Mouse (Mus musculus): ENCODE results near the gene Gabbr2. TPM values are rescaled to one million over a fixed set of nuclear protein-coding genes. Genes with fewer than 3 reads are reported as not detected.

Gabbr2 gene
- polyA plus RNA-seq, 1 experiment from 2014 or later: 0.12 TPM

DNA sequence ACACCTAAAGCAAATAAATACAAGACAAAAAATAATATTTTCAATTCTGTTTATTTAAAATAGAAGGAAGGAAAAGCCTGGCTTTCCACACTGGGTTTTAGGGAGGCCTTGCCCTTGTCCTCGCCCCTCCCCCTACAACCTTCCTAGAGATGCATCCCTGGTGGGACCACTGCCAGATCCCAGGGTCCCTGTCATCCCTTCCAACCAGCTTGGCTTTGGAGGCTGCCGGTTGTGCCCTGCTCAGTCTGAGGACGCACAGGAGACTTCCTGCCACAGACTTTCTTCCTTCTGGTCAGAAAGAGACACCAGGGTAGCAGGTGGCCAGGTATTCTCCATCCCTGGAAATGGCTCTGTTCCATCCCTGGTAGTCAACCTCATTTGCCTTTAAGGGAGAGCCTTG lies 57.4 kb downstream of the Gabbr2 start:
- Histone ChIP-seq H3K36me3 (no peaks in the 10 kb centered on the region), H3K27ac (replicated peaks) (no peak overlapping the region), H3K4me3 (no peak overlapping the region), H3K27me3 (ENCODE audit: low read depth, poor library complexity, severe bottlenecking) (no peaks in the 10 kb centered on the region), H3K9me3 (replicated peaks) (no peaks in the 10 kb centered on the region), H3K4me1 (peaks cover 26% of the 10 kb centered on the region)
- no peak for DNase-seq (ENCODE audit: low spot score)
- 76% methylated on average over 3 of the region's 3 CpGs for WGBS

DNA sequence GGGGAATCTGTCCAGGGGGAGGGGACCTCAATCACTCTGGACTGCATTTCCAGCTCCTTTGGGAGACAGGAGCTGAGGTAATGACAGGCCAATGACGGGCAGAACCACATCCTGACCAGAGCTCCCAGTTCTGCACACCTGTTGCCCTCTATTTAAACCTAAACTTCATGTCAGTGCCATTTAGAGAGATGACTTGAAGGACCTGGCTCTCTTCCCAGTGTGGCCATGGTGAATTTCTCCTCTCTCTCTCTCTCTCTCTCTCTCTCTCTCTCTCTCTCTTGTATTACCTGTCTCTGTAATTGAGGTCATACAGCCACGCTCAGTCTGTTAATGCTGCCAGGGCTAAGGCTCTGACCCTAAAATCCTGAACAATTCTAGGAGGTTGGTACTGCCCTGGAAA lies 58.1 kb downstream of the Gabbr2 start:
- no peak for DNase-seq (ENCODE audit: low spot score)
- 78% methylated on average over 2 of the region's 2 CpGs for WGBS
- H3K36me3 ChIP-seq: no peaks in the 10 kb centered on the region
- H3K9me3 ChIP-seq (replicated peaks): no peaks in the 10 kb centered on the region
- no peak overlapping the region for H3K27ac ChIP-seq (replicated peaks)
- H3K27me3 ChIP-seq (ENCODE audit: low read depth, poor library complexity, severe bottlenecking): no peaks in the 10 kb centered on the region
- H3K4me1 ChIP-seq: peaks cover 26% of the 10 kb centered on the region
- no peak overlapping the region for H3K4me3 ChIP-seq

DNA sequence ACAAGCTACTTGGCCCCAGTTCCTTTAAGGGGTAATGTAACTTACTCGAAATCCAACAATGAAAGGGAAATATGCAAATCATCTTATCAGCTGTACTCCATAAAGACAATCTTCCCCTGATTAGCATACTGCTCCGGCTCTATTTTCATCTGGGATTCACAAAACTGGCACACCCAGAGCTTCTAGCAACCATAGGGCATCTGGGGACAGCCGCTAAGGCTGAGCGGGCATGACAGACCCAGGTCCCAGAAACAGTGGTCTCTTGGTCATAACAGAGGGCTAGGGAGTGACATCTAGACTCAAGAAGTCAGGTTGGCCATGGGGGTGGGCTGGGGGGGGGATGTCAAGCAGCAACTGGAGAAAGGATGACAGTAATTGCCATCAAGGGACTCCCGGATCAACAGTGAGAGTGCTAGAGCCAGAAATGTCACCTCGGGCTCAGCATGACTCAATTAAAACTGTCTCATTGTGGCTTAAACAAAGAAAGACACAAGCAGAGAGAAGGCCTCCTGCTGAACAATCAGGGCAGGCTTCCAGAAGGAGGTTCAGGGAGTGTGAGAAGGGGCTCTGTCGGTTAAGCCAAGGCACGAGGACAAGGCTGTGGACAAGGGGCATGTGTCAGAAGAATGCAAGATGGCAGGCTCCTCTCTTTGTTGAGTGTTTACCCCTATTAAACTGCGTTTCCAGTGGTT lies 59.8 kb downstream of the Gabbr2 start:
- DNase-seq (ENCODE audit: low spot score): no peak
- H3K27me3 ChIP-seq (ENCODE audit: low read depth, poor library complexity, severe bottlenecking): no peaks in the 10 kb centered on the region
- no peaks in the 10 kb centered on the region for H3K36me3 ChIP-seq
- H3K27ac ChIP-seq (replicated peaks): no peak overlapping the region
- peaks cover 26% of the 10 kb centered on the region for H3K4me1 ChIP-seq
- WGBS: 62% methylated on average over 9 of the region's 9 CpGs
- no peak overlapping the region for H3K4me3 ChIP-seq
- H3K9me3 ChIP-seq (replicated peaks): no peaks in the 10 kb centered on the region

DNA sequence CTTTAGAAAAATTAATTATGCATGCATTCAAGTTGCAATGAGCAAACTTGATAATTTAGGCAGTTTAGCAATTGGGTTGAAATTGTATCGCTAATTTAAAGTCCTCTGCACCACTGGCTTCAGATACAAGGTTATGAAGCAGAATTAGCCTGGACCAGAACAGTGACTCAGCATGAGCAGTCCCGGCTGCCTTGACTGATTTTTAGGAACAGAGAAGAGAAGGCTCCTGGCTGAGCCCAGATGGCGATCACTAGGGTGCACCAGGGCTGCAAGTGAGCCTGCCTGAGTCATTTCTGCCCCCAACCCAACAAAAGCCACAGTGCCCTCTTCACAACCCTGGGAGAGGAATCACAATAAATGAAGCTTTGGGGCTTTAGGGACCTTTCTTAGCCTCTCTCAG lies 63.6 kb downstream of the Gabbr2 start:
- no peak for DNase-seq (ENCODE audit: low spot score)
- 65% methylated on average over 3 of the region's 3 CpGs for WGBS
- no peaks in the 10 kb centered on the region for H3K9me3 ChIP-seq (replicated peaks)
- no peaks in the 10 kb centered on the region for H3K36me3 ChIP-seq
- no peak overlapping the region for H3K27ac ChIP-seq (replicated peaks)
- H3K27me3 ChIP-seq (ENCODE audit: low read depth, poor library complexity, severe bottlenecking): no peaks in the 10 kb centered on the region
- H3K4me3 ChIP-seq: no peak overlapping the region
- H3K4me1 ChIP-seq: peaks cover 10% of the 10 kb centered on the region; the same call in 1 of the 2 replicates

DNA sequence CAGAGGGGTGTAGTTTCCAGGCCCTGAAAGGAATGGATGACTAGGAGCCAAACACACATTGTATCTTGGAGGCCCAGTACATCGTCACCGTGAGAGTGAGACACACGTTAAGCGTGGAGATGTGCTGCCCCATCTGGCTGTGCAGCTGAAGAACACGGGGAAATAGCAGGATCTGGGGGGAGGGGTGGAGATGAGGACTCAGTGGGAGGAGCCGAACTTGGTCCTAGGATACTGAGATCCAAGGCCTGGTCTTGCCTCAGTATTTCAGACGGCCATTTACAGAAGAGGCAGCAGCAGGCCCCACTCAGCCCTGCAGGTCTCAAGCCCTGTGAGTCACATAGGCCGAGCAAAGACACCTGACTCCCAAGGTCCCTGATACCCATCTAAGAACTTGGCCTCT lies 72.5 kb downstream of the Gabbr2 start:
- peak; percentile 22 for DNase-seq (ENCODE audit: low spot score)
- WGBS: 72% methylated on average over 8 of the region's 8 CpGs
- Histone ChIP-seq H3K27me3 (ENCODE audit: low read depth, poor library complexity, severe bottlenecking) (peaks cover 4% of the 10 kb centered on the region; the same call in 1 of the 2 replicates), H3K27ac (replicated peaks) (no peak overlapping the region), H3K9me3 (replicated peaks) (no peaks in the 10 kb centered on the region), H3K4me1 (peaks cover 17% of the 10 kb centered on the region), H3K36me3 (no peaks in the 10 kb centered on the region), H3K4me3 (no peak overlapping the region)

DNA sequence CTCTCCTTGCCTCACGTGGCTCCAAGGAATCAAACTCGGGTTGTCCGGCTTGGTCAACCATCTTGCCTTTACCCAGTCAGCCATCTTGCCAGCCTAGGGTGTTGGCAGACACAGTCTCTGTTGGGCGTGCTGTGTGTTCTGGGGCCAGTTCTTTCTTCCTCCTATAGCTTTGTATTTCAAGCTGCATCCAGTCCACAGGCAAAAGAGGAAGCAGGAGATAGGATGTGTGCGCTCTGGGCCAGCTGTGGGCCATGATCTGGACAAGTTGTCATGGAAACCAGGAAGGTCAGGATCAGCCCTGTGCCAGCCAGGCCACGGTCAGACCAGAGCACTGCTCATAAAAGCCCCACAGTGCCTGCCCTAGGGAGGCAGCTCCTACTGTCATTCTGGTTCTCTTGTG lies 74.9 kb downstream of the Gabbr2 start:
- no peaks in the 10 kb centered on the region for H3K36me3 ChIP-seq
- DNase-seq (ENCODE audit: low spot score): no peak
- H3K27me3 ChIP-seq (ENCODE audit: low read depth, poor library complexity, severe bottlenecking): peaks cover 4% of the 10 kb centered on the region; the same call in 1 of the 2 replicates
- H3K4me3 ChIP-seq: no peak overlapping the region
- no peak overlapping the region for H3K27ac ChIP-seq (replicated peaks)
- peaks cover 17% of the 10 kb centered on the region for H3K4me1 ChIP-seq
- WGBS: 89% methylated on average over 6 of the region's 6 CpGs
- no peaks in the 10 kb centered on the region for H3K9me3 ChIP-seq (replicated peaks)

DNA sequence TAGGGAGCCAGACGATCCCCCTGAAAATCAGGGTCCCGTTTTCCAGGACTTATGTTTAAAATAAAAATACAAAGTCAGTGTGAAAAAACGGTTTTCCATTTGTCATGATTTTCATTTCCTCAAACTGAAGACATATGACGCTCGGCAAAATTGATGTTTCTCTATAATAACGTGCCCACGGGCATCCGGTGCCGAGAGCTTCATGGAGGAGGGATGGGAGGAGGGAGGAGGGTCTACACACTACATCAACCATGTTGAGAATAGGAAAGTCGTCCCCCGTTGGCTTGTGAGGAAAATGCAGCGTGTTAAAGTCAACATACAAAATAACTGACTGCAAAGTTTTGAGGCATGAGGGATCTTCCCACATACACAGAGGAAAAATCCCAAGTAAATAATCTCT lies 75.7 kb downstream of the Gabbr2 start:
- 91% methylated on average over 12 of the region's 12 CpGs for WGBS
- H3K27ac ChIP-seq (replicated peaks): no peak overlapping the region
- peaks cover 17% of the 10 kb centered on the region for H3K4me1 ChIP-seq
- no peak for DNase-seq (ENCODE audit: low spot score)
- no peaks in the 10 kb centered on the region for H3K36me3 ChIP-seq
- H3K9me3 ChIP-seq (replicated peaks): no peaks in the 10 kb centered on the region
- H3K4me3 ChIP-seq: no peak overlapping the region
- peaks cover 4% of the 10 kb centered on the region; the same call in 1 of the 2 replicates for H3K27me3 ChIP-seq (ENCODE audit: low read depth, poor library complexity, severe bottlenecking)

DNA sequence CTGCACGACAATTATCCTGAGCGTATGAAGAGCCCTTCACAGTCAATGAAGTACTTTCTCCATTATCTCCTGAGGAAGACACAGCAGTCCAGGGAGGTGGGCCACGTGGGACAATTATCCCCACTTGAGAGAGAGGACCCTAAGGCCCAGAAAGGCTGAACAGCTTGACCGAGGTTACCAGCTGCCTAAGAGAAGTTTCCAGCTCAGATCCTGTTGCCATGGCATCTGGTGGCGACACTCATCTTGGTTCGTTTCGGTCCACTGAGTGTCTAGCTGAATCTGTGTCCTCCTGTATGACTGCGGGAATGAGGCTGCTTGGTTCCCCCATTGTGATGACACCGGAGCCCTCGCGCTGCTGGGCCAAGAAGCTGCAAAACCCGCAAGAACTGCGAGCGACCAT lies 76.2 kb downstream of the Gabbr2 start:
- no peak overlapping the region for H3K27ac ChIP-seq (replicated peaks)
- no peaks in the 10 kb centered on the region for H3K9me3 ChIP-seq (replicated peaks)
- peak; percentile 21 for DNase-seq (ENCODE audit: low spot score)
- 82% methylated on average over 14 of the region's 14 CpGs for WGBS
- peaks cover 4% of the 10 kb centered on the region; the same call in 1 of the 2 replicates for H3K27me3 ChIP-seq (ENCODE audit: low read depth, poor library complexity, severe bottlenecking)
- no peaks in the 10 kb centered on the region for H3K36me3 ChIP-seq
- H3K4me1 ChIP-seq: peaks cover 17% of the 10 kb centered on the region
- no peak overlapping the region for H3K4me3 ChIP-seq

DNA sequence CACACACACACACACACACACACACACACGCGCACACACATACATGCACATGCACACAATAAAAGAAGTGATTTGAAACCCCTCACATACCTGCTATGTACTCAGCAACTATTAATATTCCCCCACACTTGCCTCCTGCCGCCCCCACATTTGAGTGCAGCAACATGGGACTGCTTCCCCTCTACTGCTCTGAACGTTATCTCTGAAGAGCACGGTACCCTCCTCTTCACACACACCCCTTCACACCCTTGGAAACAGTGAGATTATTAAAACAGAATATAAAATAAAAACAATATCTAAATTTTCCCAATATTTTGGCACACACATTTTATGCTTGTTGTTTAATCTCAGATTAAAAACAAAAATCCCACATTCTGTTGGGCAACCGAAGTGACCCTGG lies 77.1 kb downstream of the Gabbr2 start:
- Histone ChIP-seq H3K4me1 (peaks cover 16% of the 10 kb centered on the region), H3K36me3 (no peaks in the 10 kb centered on the region), H3K4me3 (no peak overlapping the region), H3K27ac (replicated peaks) (no peak overlapping the region), H3K27me3 (ENCODE audit: low read depth, poor library complexity, severe bottlenecking) (peaks cover 4% of the 10 kb centered on the region; the same call in 1 of the 2 replicates), H3K9me3 (replicated peaks) (no peaks in the 10 kb centered on the region; the same call in 1 of the 2 replicates)
- 92% methylated on average over 6 of the region's 6 CpGs for WGBS
- DNase-seq (ENCODE audit: low spot score): no peak

DNA sequence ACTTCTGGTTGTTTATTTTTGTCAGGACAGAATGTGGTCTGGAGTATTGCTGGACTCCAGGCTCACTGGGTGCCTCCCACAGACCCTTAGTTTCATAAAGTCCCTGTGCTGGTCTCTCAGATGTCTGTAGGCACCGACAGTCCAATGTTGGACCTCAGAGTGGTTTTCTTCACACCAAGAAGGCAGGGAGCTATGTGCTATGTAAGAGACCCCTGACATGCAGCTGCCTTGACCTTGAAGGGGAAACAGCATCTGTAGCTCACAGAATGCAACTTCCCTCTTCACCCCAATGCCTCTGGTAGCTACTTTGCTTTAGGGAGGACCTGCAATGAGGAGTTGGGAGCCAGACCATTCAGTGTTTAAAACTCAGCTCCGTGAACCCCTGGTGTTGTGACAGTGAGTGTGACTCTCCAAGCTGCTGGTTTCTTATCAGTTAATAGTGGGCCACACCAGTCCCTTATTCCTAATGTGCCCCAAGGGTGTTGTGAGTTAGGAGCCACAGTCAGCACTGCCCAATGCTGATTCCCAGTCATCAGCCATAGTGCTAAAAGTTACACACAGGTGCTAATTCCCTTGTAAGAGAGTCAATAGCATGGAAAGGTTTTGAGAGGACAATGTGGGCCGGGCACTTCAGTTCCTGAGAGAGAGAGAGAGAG lies 85.5 kb downstream of the Gabbr2 start:
- H3K27me3 ChIP-seq (ENCODE audit: low read depth, poor library complexity, severe bottlenecking): no peaks in the 10 kb centered on the region
- H3K36me3 ChIP-seq: no peaks in the 10 kb centered on the region
- H3K4me1 ChIP-seq: no peaks in the 10 kb centered on the region
- no peak overlapping the region for H3K27ac ChIP-seq (replicated peaks)
- H3K4me3 ChIP-seq: no peak overlapping the region
- H3K9me3 ChIP-seq (replicated peaks): peaks cover 3% of the 10 kb centered on the region; the same call in 1 of the 2 replicates
- no peak for DNase-seq (ENCODE audit: low spot score)
- 82% methylated on average over 3 of the region's 3 CpGs for WGBS

DNA sequence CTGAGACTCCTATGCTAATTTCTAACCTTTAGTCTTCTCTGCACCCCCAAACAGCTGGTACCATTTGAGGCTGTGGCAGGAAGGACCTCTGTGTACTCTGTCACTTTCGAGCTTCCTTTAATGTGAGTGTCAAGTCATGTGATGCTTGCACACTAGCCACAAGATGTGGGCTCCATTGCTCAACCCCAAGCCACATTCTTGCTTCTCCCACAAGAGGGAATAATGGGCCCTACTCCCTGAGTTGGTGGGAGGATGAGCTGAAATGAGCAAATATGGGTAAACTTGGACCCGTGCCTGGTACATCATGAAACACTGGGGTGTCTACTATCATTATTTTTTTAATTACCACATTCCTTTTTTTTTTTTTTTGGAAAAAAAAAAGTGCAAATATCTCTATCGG lies 86.5 kb downstream of the Gabbr2 start:
- no peak for DNase-seq (ENCODE audit: low spot score)
- WGBS: 83% methylated on average over 3 of the region's 3 CpGs
- H3K36me3 ChIP-seq: no peaks in the 10 kb centered on the region
- H3K27me3 ChIP-seq (ENCODE audit: low read depth, poor library complexity, severe bottlenecking): no peaks in the 10 kb centered on the region
- H3K4me3 ChIP-seq: no peak overlapping the region
- no peaks in the 10 kb centered on the region for H3K4me1 ChIP-seq
- H3K9me3 ChIP-seq (replicated peaks): peaks cover 3% of the 10 kb centered on the region; the same call in 1 of the 2 replicates
- H3K27ac ChIP-seq (replicated peaks): no peak overlapping the region

DNA sequence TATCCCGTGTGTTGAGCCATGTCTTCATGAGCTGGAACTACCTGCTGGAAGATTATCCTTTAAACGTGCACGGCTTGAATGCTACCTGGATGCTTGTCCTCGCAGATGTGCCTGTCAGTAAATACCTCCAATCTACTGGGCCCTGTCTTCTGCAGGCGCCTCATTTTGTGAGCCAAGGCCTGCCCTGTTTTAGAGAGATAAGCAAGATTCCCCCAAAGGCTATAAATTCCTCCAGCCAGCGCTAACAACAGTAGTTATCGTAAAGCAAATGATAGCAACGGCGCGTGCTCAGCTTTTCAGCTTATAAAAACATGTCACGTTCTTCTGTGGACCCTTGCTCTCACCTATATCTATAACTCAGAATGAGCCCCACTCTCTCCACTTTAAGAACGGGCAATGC lies 87.5 kb downstream of the Gabbr2 start:
- H3K27ac ChIP-seq (replicated peaks): no peak overlapping the region
- H3K9me3 ChIP-seq (replicated peaks): peaks cover 2% of the 10 kb centered on the region; the same call in 1 of the 2 replicates
- H3K27me3 ChIP-seq (ENCODE audit: low read depth, poor library complexity, severe bottlenecking): no peaks in the 10 kb centered on the region
- no peaks in the 10 kb centered on the region for H3K4me1 ChIP-seq
- no peak overlapping the region for H3K4me3 ChIP-seq
- H3K36me3 ChIP-seq: no peaks in the 10 kb centered on the region
- 91% methylated on average over 12 of the region's 12 CpGs for WGBS
- no peak for DNase-seq (ENCODE audit: low spot score)

DNA sequence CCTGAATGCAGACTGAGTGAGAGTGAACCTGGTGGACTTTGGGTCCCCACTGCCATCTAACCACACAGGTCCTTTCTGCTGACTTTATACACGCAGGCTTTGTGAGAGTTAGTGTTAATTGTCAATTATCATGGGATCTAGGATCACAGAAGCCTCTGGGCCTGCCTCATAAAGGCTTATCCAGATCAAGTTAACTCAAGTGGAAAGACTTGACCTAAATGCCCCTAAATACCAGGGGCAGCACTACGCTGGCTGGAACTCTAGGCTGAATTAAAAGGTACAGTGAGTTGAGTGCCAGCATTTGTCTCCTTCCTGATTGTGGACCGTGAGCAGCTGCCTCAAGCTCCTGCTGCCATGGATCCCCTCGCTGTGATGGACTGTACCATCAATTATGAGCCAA lies 93.1 kb downstream of the Gabbr2 start:
- no peaks in the 10 kb centered on the region for H3K9me3 ChIP-seq (replicated peaks)
- no peak for DNase-seq (ENCODE audit: low spot score)
- WGBS: 53% methylated on average over 4 of the region's 4 CpGs
- no peaks in the 10 kb centered on the region for H3K36me3 ChIP-seq
- no peak overlapping the region for H3K27ac ChIP-seq (replicated peaks)
- peaks cover 18% of the 10 kb centered on the region for H3K4me1 ChIP-seq
- H3K4me3 ChIP-seq: no peak overlapping the region
- H3K27me3 ChIP-seq (ENCODE audit: low read depth, poor library complexity, severe bottlenecking): no peaks in the 10 kb centered on the region

Measured in midbrain, embryonic 10.5 days (tissue).